Mouse (Mus musculus): ENCODE results near the gene Traf6.

The Traf6 gene

GRCm38 (mm10) chr2:101678236-101679021 is at the start of gene Traf6:
Gene Traf6 (plus strand): TSS chr2:101678429.
- DNase-seq (ENCODE audit: low spot score), result peak; percentile 91

DNA sequence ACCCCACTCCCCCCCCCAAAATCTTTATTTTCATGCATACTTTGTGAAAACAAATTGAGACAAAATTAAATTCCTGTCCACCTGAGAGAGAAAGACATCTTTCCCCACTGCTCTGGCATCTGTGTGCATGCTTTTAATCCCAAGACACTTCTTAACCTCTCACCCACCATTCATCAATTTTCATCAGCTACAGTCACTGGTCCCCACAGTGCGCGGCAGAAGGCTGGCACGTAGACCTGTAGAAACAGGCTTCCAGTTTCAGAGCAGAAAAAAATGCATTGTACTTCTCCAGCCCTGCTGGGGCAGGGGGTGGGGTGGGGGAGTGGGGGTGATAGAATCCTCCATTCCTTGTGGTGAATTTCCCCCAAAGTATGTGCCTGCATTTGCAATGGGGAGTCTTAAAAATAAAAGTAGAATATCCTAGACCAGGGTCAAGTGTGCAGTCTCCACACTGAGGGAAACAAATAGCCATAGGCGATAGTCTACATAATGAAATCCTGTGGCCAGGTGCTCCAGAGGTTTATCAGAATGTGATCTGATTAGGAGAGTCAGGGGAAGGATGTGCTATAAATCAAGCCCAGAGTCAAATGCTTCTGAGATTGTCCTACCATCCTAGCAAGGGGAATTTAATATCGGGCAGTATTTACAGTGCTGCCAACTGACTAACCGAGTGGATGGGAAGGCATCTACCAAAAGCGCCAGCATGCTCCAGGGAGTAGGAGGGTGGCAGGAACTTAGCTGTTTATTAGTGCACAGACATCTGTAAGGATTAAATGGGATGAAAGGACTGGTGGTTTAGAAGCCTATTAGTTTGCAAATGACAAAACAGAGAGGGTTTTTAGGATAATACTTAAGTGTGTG is 39.0 kb upstream of the Traf6 start:
- DNase-seq (ENCODE audit: low spot score), result no peak

DNA sequence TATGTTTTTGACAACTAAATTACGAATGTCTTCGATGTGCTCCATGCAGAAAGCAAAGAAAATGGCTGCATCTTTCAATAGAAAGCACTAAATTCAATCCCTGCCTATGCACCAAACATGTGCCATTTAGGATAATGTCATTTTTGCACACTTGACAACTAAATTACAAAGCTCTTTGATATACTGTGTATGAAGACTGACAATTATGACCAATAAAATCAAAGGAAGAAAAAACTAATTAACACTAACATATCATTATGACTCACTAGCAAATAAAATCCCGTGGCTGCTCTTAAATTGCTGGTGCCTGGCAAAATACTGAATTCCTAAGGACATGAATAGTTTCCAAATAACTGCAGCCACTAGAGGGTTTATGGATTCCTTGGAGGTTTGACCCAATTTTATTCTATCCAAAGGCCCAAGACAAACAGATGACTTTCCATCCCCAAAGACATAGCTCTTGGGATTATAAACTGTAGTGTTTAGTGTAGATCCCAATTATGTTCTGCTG is 38.3 kb upstream of the Traf6 start:
- DNase-seq (ENCODE audit: low spot score), result no peak

- no peak for DNase-seq (ENCODE audit: low spot score)
Observed at GRCm38 (mm10) chr2:101645841-101646240, 32.4 kb upstream of the Traf6 start.

DNA sequence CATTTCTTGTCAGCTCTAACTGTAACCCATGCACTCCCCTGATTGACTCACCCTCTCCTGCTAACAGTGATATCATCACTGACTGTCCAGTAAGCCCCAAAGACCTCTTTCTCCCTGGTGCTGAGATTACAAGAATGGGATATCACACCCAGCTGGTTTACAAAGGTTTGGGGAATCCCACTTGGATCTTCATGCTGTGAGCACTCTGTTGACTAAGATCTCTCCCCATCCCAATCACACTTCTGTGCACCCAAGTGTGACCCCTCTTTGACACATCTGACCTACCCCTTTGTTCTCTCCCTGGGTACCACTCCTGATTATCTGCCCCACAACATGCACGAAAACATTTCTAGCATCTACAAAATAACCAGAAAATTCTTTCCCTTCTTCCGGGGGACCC is 29.9 kb upstream of the Traf6 start:
- DNase-seq (ENCODE audit: low spot score), result no peak

- no peak for DNase-seq (ENCODE audit: low spot score)
Observed at GRCm38 (mm10) chr2:101649114-101649671, 29.0 kb upstream of the Traf6 start, which contains the start of the genes Rag1 and B230118H07Rik. Gene Rag1 (minus strand): TSS chr2:101649501. Gene B230118H07Rik (minus strand): TSS chr2:101649532.

DNA sequence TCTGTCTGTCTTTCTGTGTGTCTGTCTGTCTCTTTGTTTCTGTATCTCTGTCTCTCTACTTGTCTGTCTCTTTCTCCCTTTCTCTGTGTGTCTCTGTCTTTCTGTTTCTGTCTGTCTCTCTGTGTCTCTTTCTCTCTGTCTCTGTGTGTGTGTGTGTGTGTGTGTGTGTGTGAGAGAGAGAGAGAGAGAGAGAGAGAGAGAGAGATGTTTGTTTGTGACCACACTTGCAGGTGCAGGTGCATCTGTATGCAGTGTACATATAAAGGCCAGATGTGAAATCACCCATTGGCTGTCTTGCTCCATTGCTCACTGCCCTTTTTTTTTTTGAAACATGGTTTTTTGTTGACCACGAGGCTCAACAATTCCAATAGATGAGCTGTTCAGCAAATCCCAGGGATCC is 27.8 kb upstream of the Traf6 start:
- no peak for DNase-seq (ENCODE audit: low spot score)

DNA sequence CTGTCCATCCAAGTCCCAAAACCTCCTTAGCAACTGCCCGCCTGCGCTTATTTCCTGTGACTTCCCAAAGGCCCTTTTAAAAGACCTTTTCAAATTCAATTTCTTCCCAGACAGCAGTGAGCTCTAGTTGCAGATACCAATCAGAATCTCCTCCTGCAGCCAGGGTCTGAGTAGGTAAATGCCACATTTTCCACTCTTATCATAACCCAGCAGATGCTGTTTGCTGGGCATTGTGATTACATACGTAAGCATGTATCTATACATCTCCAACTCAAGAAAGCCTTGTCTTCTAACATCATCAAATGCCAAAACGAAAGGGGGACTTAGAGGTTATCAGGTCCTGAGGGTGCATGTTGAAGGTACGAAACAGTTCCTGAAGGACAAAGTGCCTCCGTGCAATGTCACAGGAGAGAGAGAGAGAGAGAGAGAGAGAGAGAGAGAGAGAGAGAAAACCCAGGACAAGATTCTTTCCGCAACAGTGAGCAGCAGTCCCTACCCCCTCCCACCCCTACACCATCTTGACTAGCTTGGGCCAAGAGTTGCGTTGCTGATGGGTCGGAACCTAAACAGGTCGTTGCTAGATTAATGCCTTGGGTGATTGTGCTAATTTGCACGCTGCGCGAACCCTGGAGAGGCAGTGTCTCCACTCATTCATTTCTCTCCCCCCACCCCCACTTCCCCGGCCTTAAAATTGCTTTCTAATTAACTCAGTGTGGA is 25.9 kb upstream of the Traf6 start:
- DNase-seq (ENCODE audit: low spot score), result no peak

DNA sequence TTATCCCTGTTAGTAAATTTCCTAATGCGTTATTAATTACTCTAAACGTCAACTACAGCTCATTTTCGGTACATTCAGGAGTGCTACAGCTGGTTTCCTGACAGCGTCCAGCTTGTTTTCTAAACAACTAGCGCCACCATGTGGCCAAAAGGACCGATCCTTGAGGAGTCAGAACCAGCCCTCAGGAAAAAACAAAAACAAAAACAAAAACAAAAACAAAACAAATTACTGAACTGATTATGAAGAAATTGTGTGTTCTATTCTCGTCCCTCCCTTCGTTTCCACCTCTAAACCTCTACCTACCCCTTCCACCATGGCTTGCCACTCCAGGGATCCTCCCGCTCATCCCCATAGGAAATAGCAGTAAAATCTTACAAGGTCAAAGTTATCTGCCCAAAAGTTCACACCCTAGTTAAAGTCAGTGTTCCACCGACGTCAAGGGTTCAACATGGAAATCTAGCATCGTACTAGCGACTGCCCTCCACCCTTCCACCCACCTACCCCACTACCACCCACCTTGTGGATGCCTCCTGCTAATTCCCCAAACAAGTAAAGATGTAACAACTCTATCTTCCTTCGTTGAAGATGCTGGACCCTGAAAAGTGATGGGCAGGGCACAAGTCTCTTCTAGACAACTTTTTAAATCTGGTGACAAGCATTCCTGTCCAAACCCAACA is 25.2 kb upstream of the Traf6 start:
- DNase-seq (ENCODE audit: low spot score), result peak; percentile 77

DNA sequence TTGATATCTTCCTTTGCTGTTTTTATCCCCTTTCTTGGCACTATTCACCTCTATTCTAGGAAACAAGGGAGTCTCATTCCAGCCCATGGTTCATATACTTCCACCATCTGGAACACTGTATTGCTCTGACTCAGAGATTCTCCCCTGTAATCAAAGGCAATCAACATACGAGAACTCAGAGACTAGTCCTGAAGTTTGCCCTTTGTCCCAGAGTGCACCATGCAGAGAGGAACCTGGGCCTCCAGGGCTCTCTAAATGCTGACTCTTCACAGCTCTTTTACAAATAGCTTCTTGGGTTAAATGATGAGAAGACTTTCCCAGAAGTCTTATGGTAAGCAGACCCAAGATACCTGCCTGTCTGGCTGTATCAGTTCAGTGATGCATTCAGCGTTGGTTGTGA is 17.7 kb upstream of the Traf6 start:
- DNase-seq (ENCODE audit: low spot score), result no peak

- DNase-seq (ENCODE audit: low spot score), result peak; percentile 69
Observed at GRCm38 (mm10) chr2:101665058-101665702, 13.0 kb upstream of the Traf6 start.

GRCm38 (mm10) chr2:101665703-101666092 is 12.5 kb upstream of the Traf6 start:
- DNase-seq (ENCODE audit: low spot score), result no peak

DNA sequence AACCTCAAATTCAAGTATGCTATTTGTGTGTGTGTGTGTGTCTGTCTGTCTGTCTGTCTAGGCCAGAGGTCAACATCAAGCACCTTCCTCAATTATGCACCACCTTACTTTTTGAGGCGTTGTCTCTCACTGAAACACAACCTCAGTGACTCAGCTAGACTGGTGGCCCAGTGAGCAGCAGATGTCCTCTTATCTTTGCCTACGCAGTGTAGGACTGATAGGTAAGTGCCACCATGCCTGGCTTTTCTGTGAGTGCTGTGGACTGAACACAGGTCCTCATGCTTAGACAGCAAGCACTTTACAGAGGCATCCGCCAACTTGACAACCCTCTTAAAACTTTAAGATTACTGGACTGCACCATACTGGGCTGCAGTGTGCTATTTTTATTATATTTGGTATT is 9.5 kb upstream of the Traf6 start:
- DNase-seq (ENCODE audit: low spot score), result no peak

DNA sequence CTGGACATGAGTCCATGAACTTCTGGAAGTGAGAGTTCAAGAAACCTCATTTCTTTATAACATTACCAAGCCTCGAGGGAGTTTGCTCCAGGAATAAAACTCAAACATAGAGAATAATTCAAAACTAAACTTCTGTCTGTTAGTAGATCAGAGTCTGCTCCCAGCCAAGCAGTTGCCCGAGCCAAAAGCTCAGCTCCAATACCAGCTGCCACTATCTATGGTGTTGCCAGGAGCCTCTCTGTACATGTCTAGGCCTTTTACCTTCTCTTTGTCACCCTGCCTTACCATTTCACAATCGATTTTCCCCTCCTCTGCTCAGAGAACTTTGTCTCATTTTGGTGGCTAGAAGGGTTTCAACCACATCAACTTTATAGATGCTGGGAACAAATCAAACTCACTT is 4.7 kb upstream of the Traf6 start:
- no peak for DNase-seq (ENCODE audit: low spot score)

DNA sequence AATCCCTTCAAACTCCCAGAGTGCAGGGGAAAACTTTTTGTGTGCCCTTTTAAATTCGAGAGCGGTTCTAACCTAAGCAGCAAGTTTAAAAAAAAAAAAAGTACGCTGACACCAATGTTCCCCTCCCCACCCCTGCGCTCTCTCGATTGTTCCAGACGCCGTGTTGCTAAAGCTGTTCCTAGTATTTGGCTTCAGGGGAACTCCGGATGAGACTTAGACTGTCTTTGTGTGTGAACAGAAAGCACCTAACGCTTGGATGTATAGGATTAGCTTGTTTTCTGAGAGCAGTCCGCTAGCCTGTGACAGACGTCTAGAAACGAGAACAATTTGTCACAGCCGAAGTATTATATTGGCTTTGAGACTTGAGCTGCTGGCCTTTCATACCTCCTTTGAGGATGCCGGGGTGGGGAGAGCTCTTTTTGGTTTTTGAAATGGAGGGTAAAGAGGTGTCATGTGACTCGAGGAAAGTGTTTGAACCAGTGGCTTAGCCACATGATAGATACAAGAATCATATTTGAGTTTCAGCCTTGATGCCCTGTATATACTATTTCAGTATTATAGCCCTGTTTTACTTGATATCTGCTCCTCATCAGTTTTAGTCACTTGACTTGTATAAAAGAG is 1.0 kb downstream of the Traf6 start:
- no peak for DNase-seq (ENCODE audit: low spot score)

GRCm38 (mm10) chr2:101684421-101684820 is 6.2 kb downstream of the Traf6 start:
- no peak for DNase-seq (ENCODE audit: low spot score)

- no peak for DNase-seq (ENCODE audit: low spot score)
Observed at GRCm38 (mm10) chr2:101688011-101688410, 9.8 kb downstream of the Traf6 start.

GRCm38 (mm10) chr2:101690252-101690827 is 12.1 kb downstream of the Traf6 start:
- DNase-seq (ENCODE audit: low spot score), result no peak

GRCm38 (mm10) chr2:101693043-101693442 is 14.8 kb downstream of the Traf6 start:
- DNase-seq (ENCODE audit: low spot score), result no peak
